Mouse (Mus musculus): ENCODE measurements around the gene Usp20. TPM values are rescaled to one million over a fixed set of nuclear protein-coding genes. Genes with fewer than 3 reads are reported as not detected.

Gene Usp20
- polyA plus RNA-seq, 1 experiment from 2014 or later, result 5.8 TPM

GRCm38 (mm10) chr2:31024618-31025370 lies 42.7 kb downstream of the Usp20 start:
- no peak overlapping the region for H3K27ac ChIP-seq (ENCODE audit: low read length)
- H3K4me3 ChIP-seq (ENCODE audit: low read depth, low read length), result no peak overlapping the region
- WGBS (ENCODE audit: insufficient replicate concordance), result 25% methylated on average over 5 of the region's 5 CpGs
- no peaks in the 10 kb centered on the region for H3K27me3 ChIP-seq (ENCODE audit: control insufficient read depth, insufficient read depth, low read depth, low read length)
- H3K36me3 ChIP-seq (ENCODE audit: control insufficient read depth, insufficient read depth), result no peaks in the 10 kb centered on the region
- peak; percentile 5; the same call in 1 of the 2 replicates for ATAC-seq (ENCODE audit: low read depth)
- no peaks in the 10 kb centered on the region for H3K9me3 ChIP-seq (replicated peaks; ENCODE audit: control insufficient read depth, low read length)
- H3K4me1 ChIP-seq (ENCODE audit: control insufficient read depth, low read depth, low read length), result no peaks in the 10 kb centered on the region
- H3K9ac ChIP-seq (ENCODE audit: low read depth, low read length), result no peak overlapping the region
- H3K4me2 ChIP-seq (ENCODE audit: low read depth, low read length), result no peak overlapping the region

- H3K9me3 ChIP-seq (replicated peaks; ENCODE audit: control insufficient read depth, low read length), result no peaks in the 10 kb centered on the region
- H3K4me2 ChIP-seq (ENCODE audit: low read depth, low read length), result no peak overlapping the region
- no peak overlapping the region for H3K27ac ChIP-seq (ENCODE audit: low read length)
- H3K4me3 ChIP-seq (ENCODE audit: low read depth, low read length), result no peak overlapping the region
- H3K27me3 ChIP-seq (ENCODE audit: control insufficient read depth, insufficient read depth, low read depth, low read length), result no peaks in the 10 kb centered on the region
- H3K9ac ChIP-seq (ENCODE audit: low read depth, low read length), result no peak overlapping the region
- no peaks in the 10 kb centered on the region for H3K4me1 ChIP-seq (ENCODE audit: control insufficient read depth, low read depth, low read length)
- 53% methylated on average over 3 of the region's 3 CpGs for WGBS (ENCODE audit: insufficient replicate concordance)
- no peaks in the 10 kb centered on the region for H3K36me3 ChIP-seq (ENCODE audit: control insufficient read depth, insufficient read depth)
- no peak for ATAC-seq (ENCODE audit: low read depth)
These were observed 43.4 kb downstream of the Usp20 start for GRCm38 (mm10) chr2:31025458-31025857.

GRCm38 (mm10) chr2:31026642-31027041 lies 44.6 kb downstream of the Usp20 start:
- H3K27me3 ChIP-seq (ENCODE audit: control insufficient read depth, insufficient read depth, low read depth, low read length), result no peaks in the 10 kb centered on the region
- H3K36me3 ChIP-seq (ENCODE audit: control insufficient read depth, insufficient read depth), result no peaks in the 10 kb centered on the region
- no peak overlapping the region for H3K9ac ChIP-seq (ENCODE audit: low read depth, low read length)
- no peak overlapping the region for H3K4me2 ChIP-seq (ENCODE audit: low read depth, low read length)
- 60% methylated on average over 8 of the region's 8 CpGs for WGBS (ENCODE audit: insufficient replicate concordance)
- H3K27ac ChIP-seq (ENCODE audit: low read length), result no peak overlapping the region
- no peaks in the 10 kb centered on the region for H3K4me1 ChIP-seq (ENCODE audit: control insufficient read depth, low read depth, low read length)
- H3K4me3 ChIP-seq (ENCODE audit: low read depth, low read length), result no peak overlapping the region
- no peaks in the 10 kb centered on the region for H3K9me3 ChIP-seq (replicated peaks; ENCODE audit: control insufficient read depth, low read length)
- ATAC-seq (ENCODE audit: low read depth), result no peak

GRCm38 (mm10) chr2:31031972-31032371 lies 49.9 kb downstream of the Usp20 start:
- no peak for ATAC-seq (ENCODE audit: low read depth)
- Histone ChIP-seq H3K4me1 (ENCODE audit: control insufficient read depth, low read depth, low read length) (no peaks in the 10 kb centered on the region), H3K27ac (ENCODE audit: low read length) (no peak overlapping the region), H3K4me3 (ENCODE audit: low read depth, low read length) (no peak overlapping the region), H3K4me2 (ENCODE audit: low read depth, low read length) (no peak overlapping the region), H3K9me3 (replicated peaks; ENCODE audit: control insufficient read depth, low read length) (no peaks in the 10 kb centered on the region), H3K27me3 (ENCODE audit: control insufficient read depth, insufficient read depth, low read depth, low read length) (no peaks in the 10 kb centered on the region), H3K9ac (ENCODE audit: low read depth, low read length) (no peak overlapping the region), H3K36me3 (ENCODE audit: control insufficient read depth, insufficient read depth) (peaks cover 10% of the 10 kb centered on the region)
- WGBS (ENCODE audit: insufficient replicate concordance), result 79% methylated on average over 7 of the region's 7 CpGs

- Histone ChIP-seq H3K27ac (ENCODE audit: low read length) (no peak overlapping the region), H3K4me1 (ENCODE audit: control insufficient read depth, low read depth, low read length) (no peaks in the 10 kb centered on the region), H3K4me3 (ENCODE audit: low read depth, low read length) (no peak overlapping the region), H3K4me2 (ENCODE audit: low read depth, low read length) (no peak overlapping the region), H3K36me3 (ENCODE audit: control insufficient read depth, insufficient read depth) (peaks cover 15% of the 10 kb centered on the region), H3K9me3 (replicated peaks; ENCODE audit: control insufficient read depth, low read length) (no peaks in the 10 kb centered on the region), H3K27me3 (ENCODE audit: control insufficient read depth, insufficient read depth, low read depth, low read length) (no peaks in the 10 kb centered on the region), H3K9ac (ENCODE audit: low read depth, low read length) (no peak overlapping the region)
- 74% methylated on average over 6 of the region's 6 CpGs for WGBS (ENCODE audit: insufficient replicate concordance)
- no peak for ATAC-seq (ENCODE audit: low read depth)
These were observed 54.7 kb downstream of the Usp20 start for GRCm38 (mm10) chr2:31036811-31037210.

- H3K36me3 ChIP-seq (ENCODE audit: control insufficient read depth, insufficient read depth), result peaks cover 15% of the 10 kb centered on the region
- H3K4me3 ChIP-seq (ENCODE audit: low read depth, low read length), result no peak overlapping the region
- no peak for ATAC-seq (ENCODE audit: low read depth)
- no peaks in the 10 kb centered on the region for H3K4me1 ChIP-seq (ENCODE audit: control insufficient read depth, low read depth, low read length)
- H3K4me2 ChIP-seq (ENCODE audit: low read depth, low read length), result no peak overlapping the region
- no peak overlapping the region for H3K27ac ChIP-seq (ENCODE audit: low read length)
- no peaks in the 10 kb centered on the region for H3K27me3 ChIP-seq (ENCODE audit: control insufficient read depth, insufficient read depth, low read depth, low read length)
- H3K9ac ChIP-seq (ENCODE audit: low read depth, low read length), result no peak overlapping the region
- 85% methylated on average over 3 of the region's 3 CpGs for WGBS (ENCODE audit: insufficient replicate concordance)
- H3K9me3 ChIP-seq (replicated peaks; ENCODE audit: control insufficient read depth, low read length), result no peaks in the 10 kb centered on the region
These were observed 58.0 kb downstream of the Usp20 start for GRCm38 (mm10) chr2:31040043-31040442.

GRCm38 (mm10) chr2:31040487-31040886 lies 58.4 kb downstream of the Usp20 start:
- H3K27ac ChIP-seq (ENCODE audit: low read length), result no peak overlapping the region
- no peak overlapping the region for H3K4me2 ChIP-seq (ENCODE audit: low read depth, low read length)
- no peaks in the 10 kb centered on the region for H3K27me3 ChIP-seq (ENCODE audit: control insufficient read depth, insufficient read depth, low read depth, low read length)
- H3K9me3 ChIP-seq (replicated peaks; ENCODE audit: control insufficient read depth, low read length), result no peaks in the 10 kb centered on the region
- H3K9ac ChIP-seq (ENCODE audit: low read depth, low read length), result no peak overlapping the region
- 61% methylated on average over 3 of the region's 3 CpGs for WGBS (ENCODE audit: insufficient replicate concordance)
- no peaks in the 10 kb centered on the region for H3K4me1 ChIP-seq (ENCODE audit: control insufficient read depth, low read depth, low read length)
- H3K4me3 ChIP-seq (ENCODE audit: low read depth, low read length), result no peak overlapping the region
- no peak for ATAC-seq (ENCODE audit: low read depth)
- peaks cover 14% of the 10 kb centered on the region for H3K36me3 ChIP-seq (ENCODE audit: control insufficient read depth, insufficient read depth)

GRCm38 (mm10) chr2:31041386-31041785 lies 59.3 kb downstream of the Usp20 start:
- Histone ChIP-seq H3K9me3 (replicated peaks; ENCODE audit: control insufficient read depth, low read length) (no peaks in the 10 kb centered on the region), H3K27ac (ENCODE audit: low read length) (no peak overlapping the region), H3K36me3 (ENCODE audit: control insufficient read depth, insufficient read depth) (peaks cover 5% of the 10 kb centered on the region), H3K4me1 (ENCODE audit: control insufficient read depth, low read depth, low read length) (no peaks in the 10 kb centered on the region), H3K4me2 (ENCODE audit: low read depth, low read length) (no peak overlapping the region), H3K9ac (ENCODE audit: low read depth, low read length) (no peak overlapping the region), H3K27me3 (ENCODE audit: control insufficient read depth, insufficient read depth, low read depth, low read length) (no peaks in the 10 kb centered on the region), H3K4me3 (ENCODE audit: low read depth, low read length) (no peak overlapping the region)
- WGBS (ENCODE audit: insufficient replicate concordance), result 71% methylated on average over 6 of the region's 6 CpGs
- ATAC-seq (ENCODE audit: low read depth), result no peak

GRCm38 (mm10) chr2:31042881-31043280 lies 60.8 kb downstream of the Usp20 start:
- H3K4me3 ChIP-seq (ENCODE audit: low read depth, low read length), result no peak overlapping the region
- no peak for ATAC-seq (ENCODE audit: low read depth)
- H3K4me1 ChIP-seq (ENCODE audit: control insufficient read depth, low read depth, low read length), result no peaks in the 10 kb centered on the region
- no peak overlapping the region for H3K4me2 ChIP-seq (ENCODE audit: low read depth, low read length)
- H3K27me3 ChIP-seq (ENCODE audit: control insufficient read depth, insufficient read depth, low read depth, low read length), result no peaks in the 10 kb centered on the region
- no peak overlapping the region for H3K27ac ChIP-seq (ENCODE audit: low read length)
- no peaks in the 10 kb centered on the region for H3K9me3 ChIP-seq (replicated peaks; ENCODE audit: control insufficient read depth, low read length)
- H3K36me3 ChIP-seq (ENCODE audit: control insufficient read depth, insufficient read depth), result peaks cover 5% of the 10 kb centered on the region
- no peak overlapping the region for H3K9ac ChIP-seq (ENCODE audit: low read depth, low read length)
- 66% methylated on average over 6 of the region's 6 CpGs for WGBS (ENCODE audit: insufficient replicate concordance)

Data from liver, embryonic 16.5 days (tissue).